Mouse (Mus musculus): ENCODE data around the gene Slc8b1.

GRCm38 (mm10) chr5:120475861-120476260 is 35.1 kb upstream of the Slc8b1 start:
- no peak for TF ChIP-seq POLR2A (IDR thresholded peaks at IDR 0.05; ENCODE audit: low read depth, low read length)
- TF ChIP-seq CTCF (IDR thresholded peaks at IDR 0.05; ENCODE audit: extremely low read depth, insufficient read length, insufficient replicate concordance, low read depth, low read length): no peak
